Mouse (Mus musculus) embryonic facial prominence, embryonic 13.5 days (tissue): ENCODE results near the gene Snapc1. TPM values are rescaled to one million over a fixed set of nuclear protein-coding genes. Genes with fewer than 3 reads are reported as not detected.

Source experiments
- ATAC-seq: fragments of 200-750 bp; cut with Nextera tagmentation; 2 replicates; pipeline ENCODE4 v1.8.0; 2017; ENCODE audit warnings: low read depth; ENCODE audit not compliant: insufficient number of reproducible peaks, insufficient read depth, low FRiP score, low TSS enrichment
- H3K27ac ChIP-seq: fragments of 300-500 bp; sonication (generic); 2 replicates; pipeline ENCODE4 v1.5.1; 2015; ENCODE audit warnings: moderate library complexity, mild to moderate bottlenecking, inconsistent platforms
- H3K27me3 ChIP-seq: fragments of 300-500 bp; sonication (generic); 2 replicates; pipeline ENCODE4 v1.6.1; 2015; ENCODE audit warnings: mild to moderate bottlenecking, inconsistent platforms
- H3K36me3 ChIP-seq: fragments of 300-500 bp; sonication (generic); 2 replicates; pipeline ENCODE4 v1.6.1; 2015; ENCODE audit warnings: mild to moderate bottlenecking, inconsistent platforms
- H3K4me1 ChIP-seq: fragments of 300-500 bp; sonication (generic); 2 replicates; pipeline ENCODE4 v1.6.1; 2015; ENCODE audit warnings: inconsistent platforms
- H3K4me2 ChIP-seq: fragments of 300-500 bp; sonication (generic); 2 replicates; pipeline ENCODE4 v1.6.1; 2015; ENCODE audit warnings: moderate library complexity, mild to moderate bottlenecking, inconsistent platforms
- H3K4me3 ChIP-seq: fragments of 300-500 bp; sonication (generic); 2 replicates; pipeline ENCODE4 v1.5.1; 2015; ENCODE audit warnings: mild to moderate bottlenecking, inconsistent platforms
- H3K9ac ChIP-seq: fragments of 300-500 bp; sonication (generic); 2 replicates; pipeline ENCODE4 v1.6.1; 2015; ENCODE audit warnings: mild to moderate bottlenecking, inconsistent platforms
- H3K9me3 ChIP-seq: fragments of 300-500 bp; sonication (generic); 2 replicates; pipeline ENCODE4 v1.6.1; 2016; ENCODE audit warnings: inconsistent platforms
- WGBS: fragments of 180-500 bp; shearing (Covaris S2); methylation state at CpG from one replicate; pipeline ENCODE4 v1.1.7; 2015; ENCODE audit warnings: mixed read lengths; 5-methylcytosine and 5-hydroxymethylcytosine counted together
- polyA plus RNA-seq: library from polyadenylated mRNA; unstranded; fragments of >200 nt; fragmentation: Nextera tagmentation; extraction: Ambion mirVana; gene quantifications from 2 replicates; pipeline ENCODE4 v1.2.1, GENCODE M21; 2015

The Snapc1 gene
- polyA plus RNA-seq, 1 experiment from 2014 or later: 23.0 TPM

DNA sequence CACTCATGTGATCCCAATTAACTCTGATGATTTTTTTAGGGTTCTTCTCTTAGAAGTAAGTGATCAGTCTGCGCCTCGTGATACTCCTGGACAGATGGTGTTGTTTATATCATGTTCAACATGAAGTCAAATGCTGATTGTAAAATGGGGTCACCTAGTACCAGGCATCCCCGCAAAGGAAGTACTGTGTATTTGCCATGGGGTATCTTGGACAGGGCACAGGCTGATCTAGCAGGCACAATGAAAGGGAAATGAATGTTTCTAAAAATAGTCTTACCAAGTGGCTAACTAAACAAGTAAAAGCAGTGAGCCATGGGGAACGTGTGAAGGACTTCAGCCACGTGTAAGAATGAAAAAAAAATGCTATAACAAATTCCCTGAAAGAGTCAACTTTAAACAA, 9.5 kb upstream of the Snapc1 start:
- 75% methylated on average over 5 of the region's 5 CpGs for WGBS
- H3K4me1 ChIP-seq: peaks cover 11% of the 10 kb centered on the region
- H3K36me3 ChIP-seq: no peaks in the 10 kb centered on the region
- no peak for ATAC-seq
- no peaks in the 10 kb centered on the region for H3K27me3 ChIP-seq
- no peak overlapping the region for H3K4me3 ChIP-seq
- no peaks in the 10 kb centered on the region for H3K9me3 ChIP-seq
- H3K27ac ChIP-seq: no peak overlapping the region
- H3K4me2 ChIP-seq: no peak overlapping the region
- H3K9ac ChIP-seq: no peak overlapping the region

DNA sequence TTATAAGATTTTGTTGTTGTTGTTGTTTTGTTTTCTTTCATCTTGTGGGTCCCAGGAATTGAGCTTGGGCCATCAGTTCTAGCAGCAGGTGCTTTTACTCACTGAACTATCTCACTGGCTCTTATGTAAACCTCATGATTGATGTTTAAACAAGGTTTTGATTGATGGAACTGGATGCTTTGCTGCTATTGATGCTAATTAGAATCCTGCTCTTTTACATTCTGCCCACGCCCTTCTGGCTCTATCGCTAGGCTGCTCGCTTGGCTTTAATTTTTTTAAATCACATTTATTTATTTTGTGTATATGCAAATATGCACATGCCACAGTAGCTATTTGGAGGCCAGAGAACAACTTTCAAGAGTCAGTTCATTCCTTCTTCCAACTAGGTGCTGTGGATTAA, 6.6 kb upstream of the Snapc1 start:
- Histone ChIP-seq H3K9me3 (no peaks in the 10 kb centered on the region), H3K27ac (no peak overlapping the region), H3K9ac (no peak overlapping the region), H3K27me3 (no peaks in the 10 kb centered on the region), H3K4me2 (no peak overlapping the region), H3K4me3 (no peak overlapping the region), H3K36me3 (no peaks in the 10 kb centered on the region), H3K4me1 (peaks cover 10% of the 10 kb centered on the region)
- no peak for ATAC-seq
- 85% methylated on average over 3 of the region's 3 CpGs for WGBS

DNA sequence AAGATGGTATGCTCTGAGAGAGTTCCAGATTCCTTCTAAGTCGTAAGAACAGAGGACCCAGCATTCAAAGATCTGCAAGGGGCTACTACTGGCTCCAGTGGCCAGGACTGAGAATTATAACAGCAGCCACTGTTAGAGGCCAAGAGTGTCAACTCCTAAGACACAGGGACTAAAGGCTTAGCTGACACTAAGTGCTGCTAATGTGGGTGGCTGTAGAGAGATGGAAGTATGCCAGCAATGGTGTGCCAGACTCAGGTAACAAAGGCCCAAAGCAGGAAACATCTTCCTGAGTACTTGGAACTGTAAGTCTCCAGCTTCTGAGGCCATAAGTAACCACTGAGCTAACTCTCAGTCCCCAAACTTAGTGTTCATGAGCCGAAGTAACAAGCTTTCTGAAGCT, 5.5 kb upstream of the Snapc1 start:
- Histone ChIP-seq H3K36me3 (no peaks in the 10 kb centered on the region), H3K4me3 (no peak overlapping the region), H3K4me1 (peaks cover 4% of the 10 kb centered on the region), H3K27ac (no peak overlapping the region), H3K9me3 (no peaks in the 10 kb centered on the region), H3K4me2 (no peak overlapping the region), H3K9ac (no peak overlapping the region), H3K27me3 (no peaks in the 10 kb centered on the region)
- ATAC-seq: no peak
- WGBS: 81% methylated on average over 2 of the region's 2 CpGs

DNA sequence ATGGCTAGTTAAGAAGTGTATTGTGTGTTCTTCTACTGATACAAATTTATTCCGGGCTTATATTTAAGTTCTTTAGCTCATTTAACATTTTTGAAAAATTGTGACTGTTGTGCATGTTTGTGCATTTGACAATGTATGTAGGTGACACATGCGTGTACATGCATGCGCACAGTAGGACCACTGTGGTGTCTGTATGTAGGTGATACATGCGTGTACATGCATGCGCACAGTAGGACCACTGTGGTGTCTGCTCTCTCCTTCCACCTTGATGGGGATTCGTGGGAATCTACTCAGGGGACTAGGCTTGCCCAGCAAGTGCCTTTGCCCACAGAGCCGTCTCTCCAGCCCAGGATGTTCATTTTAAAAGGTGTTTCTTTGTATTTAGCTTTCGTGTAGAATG, 4.9 kb downstream of the Snapc1 start:
- Histone ChIP-seq H3K9me3 (peaks cover 6% of the 10 kb centered on the region), H3K4me2 (no peak overlapping the region), H3K27ac (no peak overlapping the region), H3K4me1 (peaks cover 7% of the 10 kb centered on the region), H3K4me3 (no peak overlapping the region), H3K27me3 (no peaks in the 10 kb centered on the region), H3K36me3 (peaks cover 57% of the 10 kb centered on the region), H3K9ac (no peak overlapping the region)
- no peak for ATAC-seq
- WGBS: 96% methylated on average over 8 of the region's 8 CpGs

DNA sequence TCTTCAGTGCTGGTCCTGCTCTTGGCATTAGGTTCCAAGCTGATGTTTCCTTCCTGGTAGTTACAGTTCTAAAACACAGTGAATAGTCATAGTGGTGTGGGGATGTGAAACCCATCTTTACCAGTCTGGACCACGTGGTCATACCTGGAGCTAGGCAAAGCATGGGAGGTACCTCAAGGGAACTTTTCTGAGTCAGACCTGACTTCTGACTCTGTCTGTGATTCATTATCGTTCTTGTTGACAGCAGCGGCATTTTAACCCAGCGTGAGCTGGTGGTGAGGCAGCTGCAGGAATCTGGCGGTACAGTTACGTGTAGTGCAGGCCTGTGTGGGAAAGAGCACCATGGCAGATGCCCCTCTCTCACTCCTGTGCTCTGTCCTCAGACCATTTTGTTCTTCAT, 10.3 kb downstream of the Snapc1 start:
- H3K4me3 ChIP-seq: no peak overlapping the region
- no peaks in the 10 kb centered on the region for H3K27me3 ChIP-seq
- no peak overlapping the region for H3K27ac ChIP-seq
- no peak for ATAC-seq
- 83% methylated on average over 6 of the region's 6 CpGs for WGBS
- H3K4me2 ChIP-seq: no peak overlapping the region
- H3K4me1 ChIP-seq: no peaks in the 10 kb centered on the region
- H3K9me3 ChIP-seq: peaks cover 6% of the 10 kb centered on the region
- peaks cover 89% of the 10 kb centered on the region for H3K36me3 ChIP-seq
- H3K9ac ChIP-seq: no peak overlapping the region

DNA sequence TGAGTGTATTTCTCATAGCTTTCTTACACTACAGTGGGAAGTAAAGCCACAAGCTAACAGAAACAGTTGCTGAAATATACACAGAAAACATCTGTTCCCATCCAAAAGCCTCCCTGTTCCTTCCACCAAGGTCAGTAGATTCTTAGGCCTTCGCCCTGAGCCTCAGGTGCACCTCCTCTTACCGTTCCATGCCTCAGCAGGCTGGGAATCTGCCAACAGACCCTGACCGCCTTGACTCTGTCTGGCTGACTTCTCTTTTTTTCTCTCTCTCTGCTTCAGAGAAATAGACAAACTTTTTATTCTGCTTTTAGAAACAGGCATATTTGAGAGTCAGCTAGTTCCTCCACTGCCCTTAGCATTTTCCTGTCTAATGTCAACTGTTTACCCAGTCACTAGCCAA, 13.9 kb downstream of the Snapc1 start:
- no peak overlapping the region for H3K4me2 ChIP-seq
- no peak overlapping the region for H3K4me3 ChIP-seq
- H3K27ac ChIP-seq: no peak overlapping the region
- H3K4me1 ChIP-seq: no peaks in the 10 kb centered on the region
- no peaks in the 10 kb centered on the region for H3K9me3 ChIP-seq
- WGBS: 95% methylated on average over 3 of the region's 3 CpGs
- ATAC-seq: no peak
- peaks cover 82% of the 10 kb centered on the region for H3K36me3 ChIP-seq
- no peaks in the 10 kb centered on the region for H3K27me3 ChIP-seq
- no peak overlapping the region for H3K9ac ChIP-seq

DNA sequence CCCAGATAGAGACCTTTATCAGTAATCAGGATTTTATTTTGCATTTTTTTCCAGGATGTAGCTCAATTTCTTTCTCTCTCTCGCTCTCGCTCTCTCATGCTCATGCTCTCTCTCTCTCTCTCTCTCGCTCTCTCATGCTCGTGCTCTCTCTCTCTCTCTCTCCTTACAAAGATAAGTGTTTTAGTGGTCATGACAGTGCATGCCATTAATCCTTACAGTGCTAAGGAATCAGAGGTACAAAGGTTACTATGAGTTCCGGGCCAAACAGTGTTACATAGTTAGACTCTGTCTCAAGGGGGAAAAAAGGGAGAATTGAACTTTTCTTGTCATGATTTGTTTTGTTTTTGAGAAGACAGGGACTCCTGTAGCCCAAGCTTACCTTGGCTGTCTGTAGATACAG, 15.4 kb downstream of the Snapc1 start:
- no peak for ATAC-seq
- no peak overlapping the region for H3K9ac ChIP-seq
- no peak overlapping the region for H3K4me2 ChIP-seq
- H3K4me3 ChIP-seq: no peak overlapping the region
- no peaks in the 10 kb centered on the region for H3K9me3 ChIP-seq
- no peaks in the 10 kb centered on the region for H3K4me1 ChIP-seq
- WGBS: 88% methylated on average over 5 of the region's 5 CpGs
- no peak overlapping the region for H3K27ac ChIP-seq
- H3K27me3 ChIP-seq: no peaks in the 10 kb centered on the region
- H3K36me3 ChIP-seq: peaks cover 84% of the 10 kb centered on the region

DNA sequence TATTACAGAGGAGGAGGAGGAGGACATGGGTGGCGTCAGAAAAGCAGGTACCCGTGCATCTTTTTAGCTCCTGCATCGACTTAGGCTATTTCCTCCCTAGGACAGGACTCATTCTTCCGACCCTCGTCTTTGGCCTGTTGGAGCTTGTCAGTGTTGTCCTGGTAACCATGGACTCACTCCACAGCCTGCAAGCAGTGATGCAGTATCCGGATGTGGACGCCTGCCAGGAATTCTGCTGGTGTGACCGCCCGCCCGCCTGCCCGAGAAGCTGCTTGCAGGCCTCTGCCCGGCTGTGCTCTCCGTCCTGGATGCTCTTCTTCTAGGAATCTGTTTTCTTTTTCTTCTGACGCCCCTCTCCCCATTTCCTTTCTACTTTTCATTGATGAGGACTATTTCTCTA, 18.3 kb downstream of the Snapc1 start:
- Histone ChIP-seq H3K9ac (no peak overlapping the region), H3K4me1 (no peaks in the 10 kb centered on the region), H3K36me3 (peaks cover 73% of the 10 kb centered on the region), H3K27ac (no peak overlapping the region), H3K4me2 (no peak overlapping the region), H3K27me3 (no peaks in the 10 kb centered on the region), H3K9me3 (no peaks in the 10 kb centered on the region), H3K4me3 (no peak overlapping the region)
- ATAC-seq: no peak
- WGBS: 68% methylated on average over 14 of the region's 14 CpGs

DNA sequence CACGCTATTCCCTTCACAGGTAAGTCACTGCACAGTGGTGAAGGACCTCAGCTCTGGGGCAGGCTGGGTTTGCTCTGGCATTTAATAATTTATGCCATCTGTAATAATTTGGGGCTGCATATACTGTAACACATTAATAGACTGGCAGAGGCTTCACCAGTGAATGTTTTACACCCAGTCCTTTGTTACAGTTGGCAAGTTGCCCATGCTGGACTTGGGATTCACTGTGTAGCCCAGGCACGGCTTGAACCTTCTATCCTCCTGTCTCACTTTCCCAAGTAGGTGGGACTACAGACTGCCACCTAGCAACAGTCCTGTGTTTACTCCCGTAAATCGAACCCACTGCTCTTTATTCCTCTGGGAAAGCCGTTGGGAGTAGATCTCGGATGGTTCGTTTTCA, 22.0 kb downstream of the Snapc1 start:
- H3K4me2 ChIP-seq: no peak overlapping the region
- no peak overlapping the region for H3K4me3 ChIP-seq
- H3K27me3 ChIP-seq: no peaks in the 10 kb centered on the region
- no peak for ATAC-seq
- 85% methylated on average over 7 of the region's 7 CpGs for WGBS
- H3K36me3 ChIP-seq: peaks cover 39% of the 10 kb centered on the region
- no peak overlapping the region for H3K27ac ChIP-seq
- no peaks in the 10 kb centered on the region for H3K4me1 ChIP-seq
- no peak overlapping the region for H3K9ac ChIP-seq
- H3K9me3 ChIP-seq: no peaks in the 10 kb centered on the region

DNA sequence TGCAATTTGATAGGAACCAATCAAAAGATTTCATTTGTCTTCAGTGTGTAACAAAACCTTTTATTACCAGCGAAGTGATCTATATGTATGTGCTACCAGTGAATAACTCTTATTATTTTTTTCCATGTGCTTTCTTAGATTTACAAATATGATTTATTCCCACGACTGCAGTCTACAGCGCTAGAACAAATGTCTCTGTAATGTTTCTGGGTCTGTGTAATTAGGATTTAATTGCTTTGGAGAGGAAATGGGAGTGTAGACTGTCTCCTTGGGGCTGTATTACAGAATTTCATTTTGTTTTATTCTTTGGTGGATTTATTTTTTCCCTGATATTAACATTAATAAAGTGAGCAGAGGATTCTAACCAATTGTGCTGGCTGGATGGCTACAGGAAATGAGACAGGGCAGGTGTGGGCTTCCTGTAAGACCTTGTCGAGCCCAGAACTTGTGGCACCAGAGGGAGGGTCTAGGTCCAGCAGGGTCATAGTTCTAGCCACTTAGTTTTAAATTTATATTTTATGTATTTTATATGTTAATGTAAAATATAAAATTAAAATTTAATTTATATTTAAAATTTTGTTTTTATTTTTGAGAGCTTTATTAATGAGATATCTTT, 24.2 kb downstream of the Snapc1 start:
- no peaks in the 10 kb centered on the region for H3K9me3 ChIP-seq
- WGBS: 80% methylated on average over 4 of the region's 4 CpGs
- ATAC-seq: no peak
- no peak overlapping the region for H3K4me2 ChIP-seq
- H3K27ac ChIP-seq: no peak overlapping the region
- H3K4me3 ChIP-seq: no peak overlapping the region
- H3K27me3 ChIP-seq: no peaks in the 10 kb centered on the region
- H3K4me1 ChIP-seq: no peaks in the 10 kb centered on the region
- peaks cover 23% of the 10 kb centered on the region for H3K36me3 ChIP-seq
- no peak overlapping the region for H3K9ac ChIP-seq

DNA sequence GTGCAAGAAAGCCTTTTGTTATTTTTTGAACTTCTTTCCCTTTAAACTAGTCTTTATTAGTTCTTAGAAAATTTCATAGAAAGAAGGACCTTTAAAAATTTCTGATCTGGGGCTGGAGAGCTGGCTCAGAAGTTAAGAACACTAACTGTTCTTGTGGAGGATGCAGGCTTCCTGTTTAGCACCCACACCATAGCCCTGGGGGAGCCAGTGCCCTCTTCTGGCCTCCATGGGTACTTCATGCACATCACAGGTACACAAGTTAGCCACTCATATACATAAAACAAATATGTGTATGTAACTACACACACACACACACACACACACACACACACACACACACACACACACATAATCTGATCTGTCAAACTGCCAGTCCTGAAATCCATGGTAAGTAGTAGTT, 25.3 kb downstream of the Snapc1 start:
- H3K27me3 ChIP-seq: no peaks in the 10 kb centered on the region
- no peaks in the 10 kb centered on the region for H3K4me1 ChIP-seq
- no peak overlapping the region for H3K27ac ChIP-seq
- no peak overlapping the region for H3K4me3 ChIP-seq
- H3K4me2 ChIP-seq: no peak overlapping the region
- H3K9ac ChIP-seq: no peak overlapping the region
- H3K9me3 ChIP-seq: no peaks in the 10 kb centered on the region
- ATAC-seq: no peak
- peaks cover 14% of the 10 kb centered on the region for H3K36me3 ChIP-seq

DNA sequence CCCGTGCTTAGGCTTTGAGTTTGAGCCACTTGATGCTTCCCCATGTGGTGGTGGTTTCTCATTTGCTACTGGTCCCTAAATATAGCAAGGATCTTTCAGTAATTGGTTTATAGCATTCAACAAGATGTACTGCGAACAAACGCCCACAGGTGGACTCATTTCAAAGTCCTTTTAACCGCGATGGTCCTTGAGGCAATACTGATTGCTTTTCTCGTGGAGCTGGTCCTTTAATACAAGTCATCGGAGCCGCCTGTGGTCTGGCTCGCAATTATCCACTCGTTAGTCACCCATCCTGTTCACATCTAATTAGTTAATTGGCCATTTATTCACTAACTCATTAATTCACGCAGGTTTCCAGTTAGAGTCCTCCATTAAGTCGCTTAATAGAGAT, 32.6 kb downstream of the Snapc1 start:
- H3K27me3 ChIP-seq: peaks cover 19% of the 10 kb centered on the region
- no peak for ATAC-seq
- peak overlapping the region; percentile 84 for H3K4me2 ChIP-seq
- peaks cover 12% of the 10 kb centered on the region for H3K4me1 ChIP-seq
- peak overlapping the region; percentile 65 for H3K4me3 ChIP-seq
- no peaks in the 10 kb centered on the region for H3K9me3 ChIP-seq
- 47% methylated on average over 12 of the region's 12 CpGs for WGBS
- H3K9ac ChIP-seq: peak overlapping the region; percentile 82
- H3K27ac ChIP-seq: no peak overlapping the region
- no peaks in the 10 kb centered on the region for H3K36me3 ChIP-seq
